Mouse (Mus musculus): ENCODE data around the gene Lrrfip1. TPM values are rescaled to one million over a fixed set of nuclear protein-coding genes. Genes with fewer than 3 reads are reported as not detected.

Lrrfip1 gene
- polyA plus RNA-seq, 1 experiment from 2014 or later = 54.3 TPM

GRCm38 (mm10) chr1:91079740-91080422 lies 81.3 kb downstream of the Lrrfip1 start:
- H3K4me2 ChIP-seq (replicated peaks; ENCODE audit: low read depth, low read length) = no peak overlapping the region
- no peak overlapping the region for H3K27ac ChIP-seq (ENCODE audit: low read length)
- H3K36me3 ChIP-seq (ENCODE audit: control insufficient read depth, insufficient read depth, low read length) = no peaks in the 10 kb centered on the region
- WGBS = 86% methylated on average over 10 of the region's 10 CpGs
- no peaks in the 10 kb centered on the region for H3K27me3 ChIP-seq (ENCODE audit: control insufficient read depth, insufficient read depth, low read length)
- no peak for ATAC-seq (ENCODE audit: insufficient number of reproducible peaks, insufficient read depth, low FRiP score, low read depth)
- no peak overlapping the region for H3K9ac ChIP-seq (replicated peaks; ENCODE audit: low read depth, low read length)
- H3K4me3 ChIP-seq (ENCODE audit: low read depth, low read length) = no peak overlapping the region
- peaks cover 7% of the 10 kb centered on the region for H3K4me1 ChIP-seq (ENCODE audit: control insufficient read depth, insufficient read depth, low read length)
- H3K9me3 ChIP-seq (ENCODE audit: control insufficient read depth, low read depth, low read length) = no peaks in the 10 kb centered on the region

- 75% methylated on average over 7 of the region's 7 CpGs for WGBS
- H3K4me1 ChIP-seq (ENCODE audit: control insufficient read depth, insufficient read depth, low read length) = peaks cover 10% of the 10 kb centered on the region
- no peak overlapping the region for H3K9ac ChIP-seq (replicated peaks; ENCODE audit: low read depth, low read length)
- no peak overlapping the region for H3K27ac ChIP-seq (ENCODE audit: low read length)
- H3K4me2 ChIP-seq (replicated peaks; ENCODE audit: low read depth, low read length) = no peak overlapping the region
- H3K9me3 ChIP-seq (ENCODE audit: control insufficient read depth, low read depth, low read length) = no peaks in the 10 kb centered on the region
- no peaks in the 10 kb centered on the region for H3K27me3 ChIP-seq (ENCODE audit: control insufficient read depth, insufficient read depth, low read length)
- ATAC-seq (ENCODE audit: insufficient number of reproducible peaks, insufficient read depth, low FRiP score, low read depth) = no peak
- H3K36me3 ChIP-seq (ENCODE audit: control insufficient read depth, insufficient read depth, low read length) = no peaks in the 10 kb centered on the region
- no peak overlapping the region for H3K4me3 ChIP-seq (ENCODE audit: low read depth, low read length)
Measured at GRCm38 (mm10) chr1:91080423-91080749, 81.8 kb downstream of the Lrrfip1 start.

GRCm38 (mm10) chr1:91084374-91084773 lies 85.8 kb downstream of the Lrrfip1 start:
- Histone ChIP-seq H3K27me3 (ENCODE audit: control insufficient read depth, insufficient read depth, low read length) (no peaks in the 10 kb centered on the region), H3K36me3 (ENCODE audit: control insufficient read depth, insufficient read depth, low read length) (no peaks in the 10 kb centered on the region), H3K9ac (replicated peaks; ENCODE audit: low read depth, low read length) (no peak overlapping the region), H3K4me1 (ENCODE audit: control insufficient read depth, insufficient read depth, low read length) (peaks cover 21% of the 10 kb centered on the region), H3K4me2 (replicated peaks; ENCODE audit: low read depth, low read length) (no peak overlapping the region), H3K4me3 (ENCODE audit: low read depth, low read length) (no peak overlapping the region), H3K9me3 (ENCODE audit: control insufficient read depth, low read depth, low read length) (no peaks in the 10 kb centered on the region), H3K27ac (ENCODE audit: low read length) (no peak overlapping the region; the same call in 1 of the 2 replicates)
- no peak for ATAC-seq (ENCODE audit: insufficient number of reproducible peaks, insufficient read depth, low FRiP score, low read depth)
- WGBS = 74% methylated on average over 8 of the region's 8 CpGs

GRCm38 (mm10) chr1:91085009-91085408 lies 86.5 kb downstream of the Lrrfip1 start:
- H3K27ac ChIP-seq (ENCODE audit: low read length) = peak overlapping the region; percentile 69
- WGBS = 49% methylated on average over 10 of the region's 10 CpGs

GRCm38 (mm10) chr1:91085686-91086085 lies 87.1 kb downstream of the Lrrfip1 start:
- H3K4me2 ChIP-seq (replicated peaks; ENCODE audit: low read depth, low read length) = no peak overlapping the region
- H3K4me1 ChIP-seq (ENCODE audit: control insufficient read depth, insufficient read depth, low read length) = peaks cover 21% of the 10 kb centered on the region
- H3K9ac ChIP-seq (replicated peaks; ENCODE audit: low read depth, low read length) = no peak overlapping the region
- 24% methylated on average over 2 of the region's 2 CpGs for WGBS
- H3K36me3 ChIP-seq (ENCODE audit: control insufficient read depth, insufficient read depth, low read length) = no peaks in the 10 kb centered on the region
- no peaks in the 10 kb centered on the region for H3K9me3 ChIP-seq (ENCODE audit: control insufficient read depth, low read depth, low read length)
- no peak overlapping the region for H3K4me3 ChIP-seq (ENCODE audit: low read depth, low read length)
- peak overlapping the region; percentile 79 for H3K27ac ChIP-seq (ENCODE audit: low read length)
- ATAC-seq (ENCODE audit: insufficient number of reproducible peaks, insufficient read depth, low FRiP score, low read depth) = no peak
- H3K27me3 ChIP-seq (ENCODE audit: control insufficient read depth, insufficient read depth, low read length) = no peaks in the 10 kb centered on the region

More at GRCm38 (mm10) chr1:91085009-91085408, 86.5 kb downstream of the Lrrfip1 start:
- H3K4me1 ChIP-seq (ENCODE audit: control insufficient read depth, insufficient read depth, low read length) = peaks cover 21% of the 10 kb centered on the region
- H3K4me2 ChIP-seq (replicated peaks; ENCODE audit: low read depth, low read length) = no peak overlapping the region
- H3K36me3 ChIP-seq (ENCODE audit: control insufficient read depth, insufficient read depth, low read length) = no peaks in the 10 kb centered on the region
- H3K9me3 ChIP-seq (ENCODE audit: control insufficient read depth, low read depth, low read length) = no peaks in the 10 kb centered on the region
- H3K27me3 ChIP-seq (ENCODE audit: control insufficient read depth, insufficient read depth, low read length) = no peaks in the 10 kb centered on the region
- no peak for ATAC-seq (ENCODE audit: insufficient number of reproducible peaks, insufficient read depth, low FRiP score, low read depth)
- no peak overlapping the region for H3K4me3 ChIP-seq (ENCODE audit: low read depth, low read length)
- H3K9ac ChIP-seq (replicated peaks; ENCODE audit: low read depth, low read length) = no peak overlapping the region

- H3K4me1 ChIP-seq (ENCODE audit: control insufficient read depth, insufficient read depth, low read length) = peaks cover 21% of the 10 kb centered on the region
- no peaks in the 10 kb centered on the region for H3K27me3 ChIP-seq (ENCODE audit: control insufficient read depth, insufficient read depth, low read length)
- no peak overlapping the region for H3K4me3 ChIP-seq (ENCODE audit: low read depth, low read length)
- no peak for ATAC-seq (ENCODE audit: insufficient number of reproducible peaks, insufficient read depth, low FRiP score, low read depth)
- peak overlapping the region; percentile 79 for H3K27ac ChIP-seq (ENCODE audit: low read length)
- no peaks in the 10 kb centered on the region for H3K9me3 ChIP-seq (ENCODE audit: control insufficient read depth, low read depth, low read length)
- H3K9ac ChIP-seq (replicated peaks; ENCODE audit: low read depth, low read length) = no peak overlapping the region
- no peaks in the 10 kb centered on the region for H3K36me3 ChIP-seq (ENCODE audit: control insufficient read depth, insufficient read depth, low read length)
- H3K4me2 ChIP-seq (replicated peaks; ENCODE audit: low read depth, low read length) = no peak overlapping the region
- WGBS = 27% methylated on average over 3 of the region's 3 CpGs
Measured at GRCm38 (mm10) chr1:91086325-91086724, 87.8 kb downstream of the Lrrfip1 start.

- no peak for ATAC-seq (ENCODE audit: insufficient number of reproducible peaks, insufficient read depth, low FRiP score, low read depth)
- H3K4me2 ChIP-seq (replicated peaks; ENCODE audit: low read depth, low read length) = no peak overlapping the region
- 71% methylated on average over 5 of the region's 5 CpGs for WGBS
Measured at GRCm38 (mm10) chr1:91086748-91087147, 88.2 kb downstream of the Lrrfip1 start.

GRCm38 (mm10) chr1:91088027-91088426 lies 89.5 kb downstream of the Lrrfip1 start:
- Histone ChIP-seq H3K4me2 (replicated peaks; ENCODE audit: low read depth, low read length) (no peak overlapping the region), H3K27me3 (ENCODE audit: control insufficient read depth, insufficient read depth, low read length) (no peaks in the 10 kb centered on the region), H3K9me3 (ENCODE audit: control insufficient read depth, low read depth, low read length) (no peaks in the 10 kb centered on the region), H3K4me3 (ENCODE audit: low read depth, low read length) (no peak overlapping the region), H3K4me1 (ENCODE audit: control insufficient read depth, insufficient read depth, low read length) (peaks cover 21% of the 10 kb centered on the region), H3K9ac (replicated peaks; ENCODE audit: low read depth, low read length) (no peak overlapping the region), H3K36me3 (ENCODE audit: control insufficient read depth, insufficient read depth, low read length) (no peaks in the 10 kb centered on the region), H3K27ac (ENCODE audit: low read length) (0 out of 2 replicates have a peak overlapping the region, but pooled peaks have one; percentile 11)
- 83% methylated on average over 7 of the region's 7 CpGs for WGBS
- no peak for ATAC-seq (ENCODE audit: insufficient number of reproducible peaks, insufficient read depth, low FRiP score, low read depth)

More at GRCm38 (mm10) chr1:91086748-91087147, 88.2 kb downstream of the Lrrfip1 start:
- Histone ChIP-seq H3K27me3 (ENCODE audit: control insufficient read depth, insufficient read depth, low read length) (no peaks in the 10 kb centered on the region), H3K36me3 (ENCODE audit: control insufficient read depth, insufficient read depth, low read length) (no peaks in the 10 kb centered on the region), H3K9ac (replicated peaks; ENCODE audit: low read depth, low read length) (no peak overlapping the region), H3K4me1 (ENCODE audit: control insufficient read depth, insufficient read depth, low read length) (peaks cover 21% of the 10 kb centered on the region), H3K4me3 (ENCODE audit: low read depth, low read length) (no peak overlapping the region), H3K9me3 (ENCODE audit: control insufficient read depth, low read depth, low read length) (no peaks in the 10 kb centered on the region), H3K27ac (ENCODE audit: low read length) (no peak overlapping the region; the same call in 1 of the 2 replicates)

- ATAC-seq (ENCODE audit: insufficient number of reproducible peaks, insufficient read depth, low FRiP score, low read depth) = no peak
- no peak overlapping the region for H3K4me3 ChIP-seq (ENCODE audit: low read depth, low read length)
- H3K4me2 ChIP-seq (replicated peaks; ENCODE audit: low read depth, low read length) = no peak overlapping the region
- H3K27ac ChIP-seq (ENCODE audit: low read length) = no peak overlapping the region; the same call in 1 of the 2 replicates
- H3K36me3 ChIP-seq (ENCODE audit: control insufficient read depth, insufficient read depth, low read length) = no peaks in the 10 kb centered on the region
- H3K9ac ChIP-seq (replicated peaks; ENCODE audit: low read depth, low read length) = no peak overlapping the region
- no peaks in the 10 kb centered on the region for H3K9me3 ChIP-seq (ENCODE audit: control insufficient read depth, low read depth, low read length)
- WGBS = 85% methylated on average over 8 of the region's 8 CpGs
- H3K4me1 ChIP-seq (ENCODE audit: control insufficient read depth, insufficient read depth, low read length) = peaks cover 21% of the 10 kb centered on the region
- H3K27me3 ChIP-seq (ENCODE audit: control insufficient read depth, insufficient read depth, low read length) = no peaks in the 10 kb centered on the region
Measured at GRCm38 (mm10) chr1:91088941-91089340, 90.4 kb downstream of the Lrrfip1 start.

Measured in stomach, embryonic 14.5 days (tissue).